Mouse (Mus musculus): Measurements from ENCODE around the gene Arhgap4.

Gene Arhgap4

DNA sequence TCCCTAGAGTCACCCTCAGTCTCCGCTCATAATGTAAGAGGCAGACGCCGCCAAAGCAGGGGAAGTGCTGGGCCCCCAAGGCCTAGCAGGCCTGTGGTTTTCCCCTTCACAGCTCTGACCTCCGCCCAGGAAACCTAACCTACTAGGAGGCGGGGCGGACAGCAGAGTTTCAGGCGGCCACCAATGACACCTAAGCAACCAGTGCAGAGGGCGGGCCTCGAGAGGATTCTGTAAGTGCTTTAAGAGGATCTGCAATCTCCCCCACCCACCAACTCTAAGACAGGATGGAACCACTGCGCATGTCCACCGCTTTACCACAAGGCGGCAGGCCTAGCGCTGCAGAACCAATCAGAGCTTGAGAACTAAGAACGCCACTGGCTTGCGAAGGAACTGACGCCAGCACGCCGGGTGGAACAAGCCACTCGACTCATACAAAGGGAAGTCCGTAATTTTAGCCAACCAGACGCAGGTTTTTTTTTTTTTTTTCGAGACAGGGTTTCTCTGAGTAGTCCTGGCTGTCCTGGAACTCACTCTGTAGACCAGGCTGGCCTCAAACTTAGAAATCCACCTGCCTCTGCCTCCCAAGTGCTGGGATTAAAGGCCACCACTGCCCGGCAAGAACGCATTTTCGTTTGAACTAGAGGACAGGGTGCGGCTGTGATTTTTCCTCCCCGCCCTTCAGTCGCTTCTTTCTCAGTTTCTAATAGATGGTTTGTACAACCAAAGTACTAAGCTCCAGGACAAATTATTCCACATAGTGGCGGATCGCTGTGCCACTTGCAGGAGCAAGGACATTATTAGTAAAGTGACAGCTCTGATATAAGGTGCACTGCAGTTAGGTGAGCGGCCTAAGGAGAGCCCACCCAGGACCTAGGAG, 6.6 kb downstream of the Arhgap4 start:
- DNase-seq, result peak; percentile 91

DNA sequence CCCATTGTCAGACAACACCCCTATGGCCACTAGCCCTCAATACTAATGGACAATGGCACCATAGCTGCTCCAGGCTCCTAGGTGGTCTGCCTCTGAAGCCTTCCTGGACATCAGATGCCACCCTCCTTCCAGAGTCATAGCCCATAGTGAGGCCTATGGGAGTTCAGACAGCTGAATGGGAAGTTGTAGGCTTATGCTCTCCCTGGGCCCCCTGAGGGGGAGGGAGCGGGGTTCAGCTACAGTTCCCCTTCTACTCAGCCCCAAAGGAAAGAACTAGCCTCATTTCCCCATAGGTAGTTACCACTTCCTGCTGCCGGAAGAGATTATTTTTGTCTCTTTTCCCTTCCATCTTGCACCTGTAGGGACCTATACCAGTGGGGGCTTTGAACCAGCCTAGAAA, 10.1 kb downstream of the Arhgap4 start:
- peak; percentile 82 for DNase-seq

DNA sequence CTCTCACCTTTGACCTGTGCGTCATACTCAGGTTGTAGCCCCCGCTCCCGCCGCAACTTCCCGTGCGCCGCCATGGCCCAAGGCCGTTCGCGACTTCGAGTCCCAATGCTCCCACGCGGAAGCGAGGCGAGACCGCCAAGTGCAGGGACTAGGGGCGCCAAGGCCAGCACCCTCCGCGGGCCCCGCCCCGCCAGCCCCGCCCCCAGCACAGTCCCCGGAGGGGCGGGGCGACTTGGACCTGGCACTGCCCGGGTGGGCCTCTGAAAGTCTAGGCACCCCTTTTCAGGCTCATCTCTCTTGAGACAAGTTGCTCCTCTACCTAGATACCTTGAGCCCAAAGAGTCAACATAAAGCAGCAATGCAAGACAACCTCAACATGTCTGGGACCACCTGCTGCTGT, 10.5 kb downstream of the Arhgap4 start:
- DNase-seq, result peak; percentile 85

DNA sequence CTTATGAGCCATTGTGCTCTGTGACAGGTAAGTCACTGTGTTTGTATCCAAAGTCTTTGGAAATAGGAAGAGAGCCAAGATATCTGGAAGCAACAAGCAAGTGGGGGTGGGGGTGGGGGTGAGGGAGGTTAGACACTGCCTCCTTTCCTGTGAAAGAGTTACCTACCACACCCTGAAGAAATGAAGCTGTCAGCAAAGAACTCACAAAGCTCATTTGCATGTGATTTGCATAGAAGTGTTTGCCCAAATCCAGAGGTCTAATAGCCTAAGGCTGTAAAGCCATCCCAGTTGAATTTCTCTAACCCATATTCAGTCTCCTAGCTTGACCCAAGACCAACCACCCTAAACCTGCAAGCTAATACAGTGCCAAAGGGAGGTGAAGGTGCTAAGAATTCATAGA, 11.2 kb downstream of the Arhgap4 start:
- no peak for DNase-seq

DNA sequence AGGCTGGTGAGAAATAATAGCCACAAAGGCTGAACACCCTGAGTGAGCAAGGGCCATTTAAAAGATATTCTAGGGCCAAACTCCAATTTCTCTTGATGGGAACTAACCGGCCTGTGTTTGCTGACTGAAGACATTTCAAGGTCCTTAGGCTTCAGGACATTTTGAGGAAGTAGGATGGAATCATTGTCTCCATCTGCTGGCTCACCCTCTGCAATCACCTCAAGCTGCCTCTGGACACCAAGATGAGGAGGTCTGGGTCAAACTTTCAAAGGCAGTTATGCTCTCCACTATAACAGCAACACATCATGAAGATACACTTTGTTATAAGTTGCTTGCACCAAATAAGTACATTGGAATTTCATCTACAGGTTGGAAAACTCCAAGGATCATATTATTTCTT, 11.6 kb downstream of the Arhgap4 start:
- no peak for DNase-seq

DNA sequence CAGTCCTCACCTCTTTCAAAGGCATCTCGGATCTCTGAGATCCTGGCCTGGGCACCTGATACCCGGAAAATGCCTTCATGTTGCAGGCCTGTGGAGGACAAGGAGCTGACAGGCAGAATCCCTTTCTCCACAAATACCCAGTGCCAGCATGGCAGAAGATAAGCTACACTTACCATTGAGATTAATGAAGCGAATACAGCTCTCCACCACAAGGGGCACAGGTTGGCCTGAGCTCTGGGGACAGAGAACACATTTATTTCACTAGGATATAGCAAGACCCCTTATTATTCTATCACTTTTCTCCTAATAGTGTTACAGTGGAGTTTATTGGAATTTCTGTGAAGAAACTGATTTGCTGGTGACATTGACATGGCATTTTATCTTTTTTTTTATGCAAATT, 23.7 kb downstream of the Arhgap4 start:
- DNase-seq, result no peak

DNA sequence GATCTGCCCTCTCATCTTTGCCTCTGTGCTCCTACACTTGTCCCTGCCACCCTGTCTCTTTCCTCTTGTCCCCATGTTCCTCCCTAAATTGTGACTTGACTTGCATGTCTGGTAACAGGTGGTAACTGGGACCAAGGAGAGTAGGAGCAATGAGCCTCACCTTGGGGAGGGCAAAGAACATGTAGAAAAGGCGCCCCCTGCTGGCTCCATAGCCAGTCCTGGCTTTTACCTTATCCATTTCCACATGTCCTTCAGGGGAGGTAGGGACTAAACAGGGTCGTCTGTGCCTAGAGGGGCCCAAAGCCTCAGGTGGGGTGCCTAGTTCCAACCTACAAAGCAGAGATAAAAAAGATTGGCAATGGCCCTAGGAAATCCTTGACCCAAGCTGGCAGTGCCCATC, 26.0 kb downstream of the Arhgap4 start, which contains the start of gene L1cam:
Gene L1cam, minus strand, starts transcription at position 387 of the 400 bp plus-strand sequence.
- DNase-seq, result peak; percentile 71

DNA sequence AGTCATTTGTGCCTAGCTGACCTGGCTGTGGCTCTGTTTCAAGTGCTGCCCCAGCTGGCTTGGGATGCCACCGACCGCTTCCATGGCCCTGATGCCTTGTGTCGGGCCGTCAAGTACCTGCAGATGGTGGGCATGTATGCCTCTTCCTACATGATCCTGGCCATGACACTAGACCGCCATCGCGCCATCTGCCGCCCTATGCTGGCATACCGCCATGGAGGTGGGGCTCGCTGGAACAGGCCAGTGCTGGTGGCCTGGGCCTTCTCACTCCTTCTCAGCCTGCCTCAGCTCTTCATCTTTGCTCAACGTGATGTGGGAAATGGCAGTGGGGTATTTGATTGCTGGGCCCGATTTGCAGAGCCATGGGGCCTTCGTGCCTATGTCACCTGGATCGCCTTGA, 28.8 kb downstream of the Arhgap4 start:
- no peak for DNase-seq

DNA sequence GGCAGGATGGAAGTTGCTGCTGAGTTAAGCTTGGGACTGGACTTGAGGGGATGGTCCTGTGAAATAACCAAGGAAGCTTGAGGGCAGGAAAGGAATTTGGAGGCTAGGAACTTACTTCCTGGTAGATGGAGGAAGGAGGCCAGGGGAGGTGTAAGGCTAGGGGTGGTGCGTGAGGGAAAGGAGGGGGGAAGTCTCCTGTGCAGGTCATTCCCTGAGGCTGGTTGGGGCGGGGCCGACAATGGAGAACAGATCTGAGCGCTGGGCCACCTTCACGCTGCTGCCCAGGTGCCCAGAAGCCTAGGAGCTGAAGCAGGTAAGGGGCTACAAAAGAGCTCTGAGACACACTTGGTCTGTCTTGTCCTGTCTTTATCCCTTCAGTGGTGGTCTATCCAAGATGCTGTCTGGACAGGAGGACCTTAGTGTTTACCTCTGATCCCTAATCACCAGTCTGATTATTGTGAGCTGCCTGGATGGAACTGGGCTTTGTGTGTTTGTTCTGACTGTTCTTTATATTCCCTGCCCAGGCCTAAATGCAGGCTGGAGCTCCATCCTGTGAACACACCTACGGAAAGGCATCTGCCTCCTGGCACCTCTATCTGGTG, 30.0 kb downstream of the Arhgap4 start, which contains the start of gene Avpr2:
Gene Avpr2, plus strand, starts transcription at position 552 of the 602 bp plus-strand sequence.
- no peak for DNase-seq

DNA sequence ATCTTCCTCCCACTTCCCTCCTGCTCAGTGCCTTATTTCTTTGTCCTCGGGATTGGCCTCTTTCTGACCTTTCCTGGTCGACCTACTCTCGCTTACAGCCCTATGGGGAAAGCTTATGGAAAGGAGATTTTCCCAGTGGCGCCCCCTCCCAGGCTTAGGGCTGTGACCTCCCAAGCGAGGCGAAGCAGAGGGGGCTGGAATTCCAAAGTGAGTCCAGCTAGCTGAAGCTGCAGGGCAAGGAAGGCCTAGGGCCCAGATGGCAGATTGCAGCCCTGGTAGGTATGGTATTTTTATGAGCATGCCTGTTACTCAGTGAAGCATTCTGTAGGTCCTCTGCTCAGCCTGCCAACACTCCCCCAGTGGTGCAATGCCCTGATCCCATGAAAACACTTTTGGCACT, 40.2 kb downstream of the Arhgap4 start:
- no peak for DNase-seq

DNA sequence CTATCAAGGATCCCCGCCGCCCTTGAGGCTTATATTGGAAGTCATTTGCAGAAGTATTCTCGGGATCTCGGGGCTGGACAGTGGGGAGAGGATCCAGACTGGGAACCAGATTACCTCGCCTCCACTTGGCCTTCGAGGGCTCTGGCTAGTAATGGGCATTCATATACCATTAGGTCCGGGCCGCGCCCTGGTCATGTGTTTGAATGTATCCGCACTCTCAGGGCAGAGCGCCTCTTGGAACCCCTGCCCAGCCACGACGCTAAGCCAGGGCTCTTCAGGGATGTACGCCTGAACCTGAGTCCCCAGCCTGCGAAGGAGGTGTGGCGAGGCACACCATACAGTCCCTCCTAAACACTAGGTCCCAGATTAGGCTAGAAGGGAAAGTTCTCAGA, 40.6 kb downstream of the Arhgap4 start:
- no peak for DNase-seq

DNA sequence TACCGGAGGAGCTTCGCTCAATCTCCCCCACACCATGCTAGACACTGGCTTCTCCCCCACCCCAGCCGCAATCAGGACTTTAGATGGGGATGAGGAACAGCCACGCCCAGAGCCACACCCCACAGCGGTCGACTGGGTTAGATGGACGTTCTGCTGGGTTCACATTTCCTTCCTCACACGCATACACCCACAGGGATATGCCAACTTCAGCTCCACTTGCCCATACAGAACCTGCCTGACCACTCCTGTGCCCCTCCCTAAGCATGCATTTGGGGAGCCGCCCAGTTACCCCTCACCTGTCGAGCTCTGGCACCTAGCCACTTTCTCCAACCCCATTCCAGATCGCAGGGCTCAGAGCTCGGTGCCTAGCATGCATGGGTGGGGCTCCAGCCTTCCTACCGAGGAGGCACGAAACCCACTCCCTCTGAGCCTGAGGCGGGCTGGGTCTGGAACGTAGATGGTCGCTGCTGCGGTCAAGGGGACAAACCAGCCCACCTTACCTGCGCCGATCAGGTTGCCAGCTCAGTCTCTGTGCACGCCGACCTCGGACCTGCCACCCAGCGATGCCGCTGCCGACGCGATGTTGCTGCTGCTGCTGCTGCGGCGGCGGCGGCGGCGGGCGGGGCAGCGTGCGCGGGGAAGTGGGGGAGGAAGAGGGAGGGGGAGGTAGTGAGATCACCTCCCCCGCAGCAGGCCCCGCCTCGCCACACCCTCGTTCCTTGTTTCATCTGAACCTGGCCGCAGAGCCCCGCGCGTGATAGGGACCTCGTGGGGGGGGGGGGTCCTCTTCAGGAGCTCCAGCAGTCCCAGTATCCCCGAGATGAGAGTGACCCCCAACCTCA, 41.3 kb downstream of the Arhgap4 start:
- DNase-seq, result peak; percentile 76

DNA sequence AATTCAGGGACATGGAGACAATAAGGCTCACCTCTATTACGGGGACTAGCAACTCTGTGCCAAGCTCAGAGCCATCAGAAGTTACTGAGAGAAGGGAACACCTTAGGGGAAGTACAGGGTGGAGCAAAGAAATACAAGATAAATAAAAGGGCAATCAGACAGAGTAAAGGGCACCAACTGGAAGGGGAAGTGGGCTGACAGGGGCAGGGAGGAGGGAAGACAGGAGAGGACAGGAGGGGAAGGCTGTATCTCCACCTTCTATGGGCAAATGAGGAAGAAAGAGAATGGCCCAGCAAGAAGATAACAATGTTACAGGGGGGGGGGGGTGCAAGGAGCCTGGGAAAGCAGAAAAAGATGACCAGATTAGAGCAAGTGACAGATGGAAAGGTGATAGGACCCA, 44.7 kb downstream of the Arhgap4 start:
- DNase-seq, result no peak

DNA sequence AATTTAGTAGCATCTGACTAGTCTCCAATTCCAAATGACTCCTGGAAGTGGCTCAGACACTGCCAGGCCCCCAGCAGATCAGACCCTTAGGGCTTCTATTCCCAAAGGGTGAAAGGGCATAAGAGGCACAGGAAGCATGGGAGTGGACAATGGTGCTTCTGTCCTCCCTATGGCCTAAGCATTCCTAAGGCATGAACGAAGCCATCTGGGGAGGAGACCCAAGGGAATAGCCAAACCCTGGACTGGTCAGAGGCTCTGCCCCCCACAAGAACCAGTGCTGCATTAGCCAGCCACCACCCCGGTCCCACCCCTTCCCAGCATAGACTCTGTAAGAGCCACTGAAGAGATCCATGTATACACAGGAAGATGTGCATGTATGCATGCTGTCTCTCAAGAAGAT, 45.8 kb downstream of the Arhgap4 start:
- DNase-seq, result no peak

DNA sequence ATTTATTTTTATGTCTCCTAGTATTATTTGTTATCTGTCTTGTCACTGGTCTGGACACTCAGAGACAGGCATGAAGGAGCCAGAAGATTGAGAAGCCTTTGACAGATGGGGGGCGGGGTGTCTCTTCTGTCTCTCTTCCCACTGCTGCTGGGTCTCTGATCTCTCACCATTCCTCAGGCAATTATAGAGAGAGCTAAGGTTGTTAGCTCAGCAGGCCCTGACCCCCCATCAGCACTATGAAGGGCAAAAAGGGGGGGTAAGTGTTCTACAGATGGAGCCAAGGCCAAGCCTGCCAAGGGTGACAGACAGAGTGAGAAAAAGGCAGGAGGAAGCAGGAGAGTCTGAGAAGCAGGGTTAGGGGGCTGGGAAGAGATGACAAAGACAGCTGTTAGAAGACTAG, 49.7 kb downstream of the Arhgap4 start:
- DNase-seq, result no peak

DNA sequence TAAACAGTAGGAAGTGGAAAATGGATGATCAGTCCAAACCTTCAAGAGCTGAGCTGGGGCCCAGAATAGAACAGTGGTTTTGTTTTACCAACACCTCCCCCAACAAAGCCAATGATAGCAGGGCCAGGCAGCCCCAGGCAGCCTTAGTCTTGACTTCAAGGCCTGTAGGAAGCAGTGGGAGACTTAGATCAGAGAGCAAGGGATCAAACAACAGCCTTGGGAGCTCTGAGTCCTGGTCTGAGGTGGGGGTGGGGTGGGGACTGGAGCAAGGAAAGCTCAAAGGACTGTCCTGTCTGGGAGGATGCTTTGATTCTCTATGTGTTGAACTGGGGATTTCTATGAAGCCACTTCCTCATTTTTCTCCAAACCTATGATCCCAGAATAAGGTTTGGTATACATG, 50.2 kb downstream of the Arhgap4 start:
- no peak for DNase-seq

DNA sequence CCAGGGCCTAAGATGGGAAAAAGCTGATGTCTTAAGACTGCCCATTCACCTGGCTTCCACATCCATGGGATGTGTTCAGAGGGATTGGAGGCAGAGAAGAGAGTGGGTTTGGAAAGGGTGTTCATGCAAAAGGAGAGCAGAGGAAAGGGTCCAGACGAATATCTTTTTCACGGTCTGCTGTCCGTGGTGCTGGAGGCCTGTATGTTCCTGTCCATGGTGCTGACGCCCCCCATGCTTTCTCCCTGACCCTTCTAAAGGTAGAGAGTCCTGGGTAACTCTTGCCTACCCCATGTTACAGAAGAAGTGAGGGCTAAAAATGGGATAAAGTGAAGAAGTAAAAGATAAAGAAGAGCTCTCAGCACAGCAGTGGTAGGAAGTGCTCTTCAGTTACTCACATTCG, 52.3 kb downstream of the Arhgap4 start:
- peak; percentile 42 for DNase-seq

DNA sequence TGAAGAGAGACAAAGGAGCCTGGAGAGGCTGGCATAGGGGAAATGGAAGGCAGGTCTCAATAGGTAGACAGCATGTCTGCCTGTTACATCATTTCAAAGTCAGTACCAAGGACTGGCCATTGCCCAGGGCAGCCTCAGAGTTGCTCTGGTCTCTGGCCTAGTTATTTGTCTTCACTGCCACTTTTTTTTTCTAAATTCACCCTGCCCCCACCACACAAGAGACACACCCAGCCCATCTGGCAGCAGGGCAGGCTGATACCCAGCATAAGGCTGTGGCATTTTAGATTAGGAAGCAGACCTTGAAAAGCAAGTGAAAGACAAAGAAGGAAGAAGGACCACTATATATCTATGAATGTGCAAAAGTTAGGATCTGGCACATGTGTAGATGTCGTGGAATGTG, 53.8 kb downstream of the Arhgap4 start:
- DNase-seq, result no peak

DNA sequence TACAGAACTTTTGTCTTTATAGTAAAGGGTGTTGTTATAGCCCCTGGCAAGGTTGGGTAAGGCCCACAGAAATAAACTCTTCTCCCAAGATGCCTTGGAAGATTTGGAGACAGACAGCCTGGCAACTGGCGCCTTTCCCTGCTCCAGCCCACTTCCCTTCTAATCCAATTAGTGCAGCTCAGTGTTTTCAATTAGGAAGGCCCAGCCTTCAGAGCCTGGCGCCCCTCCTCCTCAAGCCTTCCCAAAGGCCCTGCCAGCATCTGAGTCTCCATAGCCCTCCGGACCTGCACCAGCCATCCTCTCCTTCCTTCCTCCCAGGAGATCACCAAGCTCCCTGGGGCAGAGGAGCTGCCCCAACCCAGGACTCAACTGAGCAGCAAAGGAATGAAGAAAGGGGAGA, 54.4 kb downstream of the Arhgap4 start:
- DNase-seq, result no peak

DNA sequence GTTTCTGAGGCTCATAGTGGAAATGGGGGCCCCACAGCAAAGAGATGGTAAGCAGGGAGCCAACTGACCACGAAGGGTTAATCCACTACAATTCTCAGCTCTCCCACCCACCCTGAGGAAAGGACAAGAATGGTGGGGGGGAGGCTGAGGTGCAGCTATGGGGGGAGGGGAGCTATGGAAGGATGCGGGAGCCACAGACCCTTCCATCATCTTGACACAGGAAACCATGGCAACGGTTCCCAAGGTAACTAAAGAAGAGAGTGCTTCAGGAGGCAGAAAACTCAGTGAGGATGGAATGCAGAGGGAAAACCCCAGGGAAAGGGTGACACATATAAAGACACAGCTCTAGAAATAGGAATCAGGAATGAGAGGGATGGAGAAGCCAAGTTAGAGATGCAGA, 57.0 kb downstream of the Arhgap4 start:
- no peak for DNase-seq

DNA sequence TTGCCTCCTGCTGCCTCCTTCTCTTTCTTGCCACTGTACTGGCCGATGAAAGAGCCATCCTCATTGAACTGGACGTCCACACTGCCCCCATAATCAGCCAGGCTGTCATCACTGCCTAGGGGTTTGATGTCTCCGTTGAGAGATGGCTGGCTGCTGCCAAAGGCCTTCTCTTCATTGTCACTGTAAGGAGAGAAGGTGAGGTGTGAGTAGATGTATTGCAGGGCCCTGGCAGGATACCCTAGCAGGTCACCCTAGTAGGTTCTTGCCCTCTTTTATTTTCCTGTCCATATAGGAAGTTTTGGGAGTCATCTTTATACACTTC, 66.6 kb downstream of the Arhgap4 start:
- DNase-seq, result no peak

DNA sequence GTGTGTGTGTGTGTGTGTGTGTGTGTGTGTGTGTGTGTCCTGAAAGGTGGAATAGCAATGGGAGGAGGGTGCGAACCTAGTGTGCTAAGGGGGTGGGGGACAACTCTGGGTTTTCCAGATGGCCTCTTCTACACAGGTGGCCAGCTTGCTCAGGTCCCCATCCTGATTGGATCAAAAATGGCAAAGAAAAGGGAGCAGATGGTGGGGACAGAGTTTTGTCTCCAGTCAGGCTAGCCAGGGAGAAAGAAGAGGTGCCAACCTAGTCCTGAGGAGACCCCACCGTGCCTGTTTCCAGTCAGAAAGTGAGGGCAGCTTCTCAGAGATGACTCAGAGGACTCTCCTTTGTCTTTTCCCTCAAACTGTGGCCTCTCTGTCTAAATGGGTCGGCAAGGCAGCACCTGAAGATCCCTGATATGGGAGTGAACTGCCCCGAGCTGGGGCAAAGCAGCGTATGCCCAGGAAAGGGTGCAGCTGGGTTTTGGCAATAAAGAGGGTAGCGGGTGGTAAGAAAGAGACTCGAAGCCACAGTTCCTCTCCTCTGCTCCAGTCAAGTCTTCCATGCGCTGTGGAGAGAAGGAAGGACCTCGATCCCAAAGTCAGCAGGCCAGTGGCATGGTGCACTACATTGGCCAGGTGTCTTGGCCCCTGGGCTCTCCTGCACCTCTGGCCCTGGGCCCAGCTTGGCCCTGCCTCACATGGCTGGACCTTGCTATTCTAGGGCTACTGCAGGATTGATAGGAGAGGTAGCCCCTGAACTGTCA, 67.2 kb downstream of the Arhgap4 start:
- DNase-seq, result no peak
